Mouse (Mus musculus): ENCODE measurements around the gene Rps27l.

DNA sequence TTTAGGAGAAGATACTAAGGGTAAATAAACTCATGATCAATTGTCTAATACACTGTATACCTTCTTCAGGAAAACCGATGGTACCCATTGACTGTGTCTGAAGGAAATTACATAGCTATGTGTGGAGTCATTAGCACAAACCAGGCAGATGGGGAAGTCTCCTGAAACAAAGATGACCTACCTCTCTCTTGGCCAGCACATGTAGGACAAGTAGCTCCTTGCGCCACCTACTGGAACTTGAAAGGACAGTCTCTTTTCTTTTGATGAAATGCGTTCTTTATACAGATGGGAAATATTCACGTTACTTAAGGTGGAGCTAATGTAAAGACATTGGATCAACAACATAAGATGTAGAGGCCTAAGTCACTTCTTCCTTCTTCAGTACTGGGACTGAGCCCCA is 7.0 kb upstream of the Rps27l start:
- TF ChIP-seq CTCF (IDR thresholded peaks at IDR 0.05; ENCODE audit: insufficient read depth, low read length) (peak; percentile 66), POLR2A (IDR thresholded peaks at IDR 0.05; ENCODE audit: borderline replicate concordance, extremely low read depth, low read depth, low read length) (no peak)
